Mouse (Mus musculus): ENCODE results near the gene Mfap1b.

- TF ChIP-seq EP300 (IDR thresholded peaks at IDR 0.05; ENCODE audit: low read depth) (no peak), CTCF (IDR thresholded peaks at IDR 0.05; ENCODE audit: low read depth) (no peak)
Observed at GRCm38 (mm10) chr2:121450093-121450492, 23.8 kb downstream of the Mfap1b start.
